Mouse (Mus musculus): ENCODE results near the gene Rasgef1a. TPM values are rescaled to one million over a fixed set of nuclear protein-coding genes. Genes with fewer than 3 reads are reported as not detected.

Rasgef1a gene
- polyA plus RNA-seq, 1 experiment from 2014 or later = 0.12 TPM

DNA sequence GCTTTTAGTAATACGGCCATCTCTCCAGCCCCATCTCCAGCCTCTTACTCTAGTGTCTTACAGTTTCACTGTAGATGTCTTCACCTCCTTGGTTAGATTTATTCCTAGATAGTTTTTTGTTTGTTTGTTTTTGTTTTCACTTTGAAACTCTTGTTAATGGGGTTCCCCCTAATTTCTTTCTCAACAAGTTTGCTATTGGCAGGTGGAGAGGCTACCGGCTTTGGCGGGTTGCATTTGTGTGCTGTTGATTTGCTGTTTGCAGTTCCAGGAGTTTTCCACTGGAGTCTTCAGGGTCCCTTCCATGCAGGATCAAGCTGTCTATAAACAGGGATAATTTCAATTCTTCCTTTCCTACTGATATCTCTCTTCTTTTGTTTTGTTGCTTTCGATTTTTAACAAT, 50.0 kb downstream of the Rasgef1a start:
- Histone ChIP-seq H3K9me3 (no peaks in the 10 kb centered on the region), H3K4me1 (peaks cover 12% of the 10 kb centered on the region), H3K9ac (no peak overlapping the region), H3K4me2 (replicated peaks) (no peak overlapping the region), H3K27ac (no peak overlapping the region), H3K4me3 (no peak overlapping the region), H3K36me3 (no peaks in the 10 kb centered on the region), H3K27me3 (peaks cover 24% of the 10 kb centered on the region)
- 90% methylated on average over 4 of the region's 4 CpGs for WGBS
- ATAC-seq (ENCODE audit: insufficient number of reproducible peaks, insufficient read depth, low FRiP score, low TSS enrichment) = no peak

GRCm38 (mm10) chr6:118063266-118063665, 52.0 kb downstream of the Rasgef1a start:
- 68% methylated on average over 5 of the region's 5 CpGs for WGBS
- no peak overlapping the region for H3K4me3 ChIP-seq
- H3K27me3 ChIP-seq = peaks cover 40% of the 10 kb centered on the region
- H3K27ac ChIP-seq = no peak overlapping the region
- ATAC-seq (ENCODE audit: insufficient number of reproducible peaks, insufficient read depth, low FRiP score, low TSS enrichment) = no peak
- peaks cover 19% of the 10 kb centered on the region for H3K4me1 ChIP-seq
- no peak overlapping the region for H3K9ac ChIP-seq
- no peaks in the 10 kb centered on the region for H3K36me3 ChIP-seq
- no peaks in the 10 kb centered on the region for H3K9me3 ChIP-seq
- no peak overlapping the region for H3K4me2 ChIP-seq (replicated peaks)

DNA sequence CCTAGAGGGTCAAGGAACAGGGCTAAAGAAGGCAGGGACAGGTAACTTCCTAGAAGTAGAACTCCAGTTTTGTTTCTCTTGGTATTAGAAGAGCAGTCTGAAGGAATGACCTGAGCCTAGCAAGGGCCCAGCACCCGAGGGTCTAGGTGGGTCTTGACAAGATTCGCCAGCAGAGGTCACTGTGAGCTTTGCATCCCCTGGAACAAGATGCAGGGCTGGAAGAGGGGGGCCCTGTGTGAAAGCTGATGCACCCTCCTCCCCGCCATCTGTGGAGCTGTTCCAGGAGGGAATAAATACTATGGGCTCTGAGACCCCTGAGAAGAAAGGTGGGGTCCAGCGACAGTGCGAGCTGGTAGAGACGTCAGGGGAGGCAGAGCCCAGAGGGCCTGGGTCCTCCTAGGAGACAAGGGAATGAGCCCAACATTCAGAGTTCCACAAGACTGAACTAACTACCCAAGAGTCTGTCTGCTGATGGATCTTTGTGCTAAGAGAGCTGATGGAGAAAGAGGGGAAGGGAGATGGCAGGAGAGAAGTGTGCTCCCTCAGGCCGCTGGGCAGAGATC, 53.8 kb downstream of the Rasgef1a start:
- H3K4me1 ChIP-seq = peaks cover 19% of the 10 kb centered on the region
- H3K9ac ChIP-seq = no peak overlapping the region
- no peak overlapping the region for H3K4me3 ChIP-seq
- no peak for ATAC-seq (ENCODE audit: insufficient number of reproducible peaks, insufficient read depth, low FRiP score, low TSS enrichment)
- H3K36me3 ChIP-seq = no peaks in the 10 kb centered on the region
- H3K27ac ChIP-seq = no peak overlapping the region
- H3K9me3 ChIP-seq = no peaks in the 10 kb centered on the region
- peak overlapping the region; percentile 80 for H3K4me2 ChIP-seq (replicated peaks)
- WGBS = 8% methylated on average over 7 of the region's 7 CpGs
- H3K27me3 ChIP-seq = peaks cover 40% of the 10 kb centered on the region

DNA sequence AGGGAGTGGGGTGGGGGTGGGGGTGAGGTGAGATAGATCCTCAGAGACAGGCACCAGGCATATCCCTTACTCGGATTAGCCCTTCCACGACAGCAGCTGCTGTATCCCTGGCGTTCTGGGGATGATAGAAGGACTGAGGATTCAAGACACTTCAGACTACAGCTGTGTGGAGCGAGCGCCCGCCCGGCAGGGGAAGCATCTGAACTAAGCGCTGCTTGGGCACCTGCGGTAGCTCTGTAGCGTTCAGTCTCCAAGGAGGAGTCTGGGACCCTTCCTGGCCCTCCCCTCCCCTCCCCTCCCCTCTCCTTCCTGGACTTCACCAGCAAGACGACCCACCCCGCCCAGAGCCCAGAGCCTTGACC, 54.6 kb downstream of the Rasgef1a start:
- peaks cover 40% of the 10 kb centered on the region for H3K27me3 ChIP-seq

GRCm38 (mm10) chr6:118066199-118067081, 55.2 kb downstream of the Rasgef1a start:
- Histone ChIP-seq H3K4me2 (replicated peaks) (peak overlapping the region; percentile 80), H3K9me3 (no peaks in the 10 kb centered on the region), H3K9ac (peak overlapping the region; percentile 19; the same call in 1 of the 2 replicates), H3K4me3 (peak overlapping the region; percentile 38), H3K27me3 (peaks cover 40% of the 10 kb centered on the region), H3K36me3 (no peaks in the 10 kb centered on the region), H3K27ac (no peak overlapping the region), H3K4me1 (peaks cover 19% of the 10 kb centered on the region)
- 2% methylated on average over 39 of the region's 40 CpGs for WGBS
- ATAC-seq (ENCODE audit: insufficient number of reproducible peaks, insufficient read depth, low FRiP score, low TSS enrichment) = no peak; the same call in 1 of the 2 replicates

More for the DNA sequence above, 54.6 kb downstream of the Rasgef1a start:
- no peak for ATAC-seq (ENCODE audit: insufficient number of reproducible peaks, insufficient read depth, low FRiP score, low TSS enrichment)
- no peaks in the 10 kb centered on the region for H3K9me3 ChIP-seq
- peak overlapping the region; percentile 80 for H3K4me2 ChIP-seq (replicated peaks)
- peaks cover 19% of the 10 kb centered on the region for H3K4me1 ChIP-seq
- H3K36me3 ChIP-seq = no peaks in the 10 kb centered on the region
- peak overlapping the region; percentile 38 for H3K4me3 ChIP-seq
- WGBS = 0% methylated on average over 6 of the region's 12 CpGs
- H3K27ac ChIP-seq = no peak overlapping the region
- peak overlapping the region; percentile 19; the same call in 1 of the 2 replicates for H3K9ac ChIP-seq

GRCm38 (mm10) chr6:118067720-118068119, 56.5 kb downstream of the Rasgef1a start:
- no peak for ATAC-seq (ENCODE audit: insufficient number of reproducible peaks, insufficient read depth, low FRiP score, low TSS enrichment)
- no peak overlapping the region for H3K4me2 ChIP-seq (replicated peaks)
- no peaks in the 10 kb centered on the region for H3K36me3 ChIP-seq
- H3K27me3 ChIP-seq = peaks cover 40% of the 10 kb centered on the region
- no peaks in the 10 kb centered on the region for H3K9me3 ChIP-seq
- no peak overlapping the region for H3K9ac ChIP-seq
- WGBS = 67% methylated on average over 7 of the region's 7 CpGs
- no peak overlapping the region for H3K27ac ChIP-seq
- H3K4me1 ChIP-seq = peaks cover 19% of the 10 kb centered on the region
- no peak overlapping the region for H3K4me3 ChIP-seq

GRCm38 (mm10) chr6:118070321-118071012, 59.2 kb downstream of the Rasgef1a start:
- Histone ChIP-seq H3K36me3 (no peaks in the 10 kb centered on the region), H3K27me3 (peaks cover 24% of the 10 kb centered on the region)
- no peak for ATAC-seq (ENCODE audit: insufficient number of reproducible peaks, insufficient read depth, low FRiP score, low TSS enrichment)

GRCm38 (mm10) chr6:118071013-118071350, 59.7 kb downstream of the Rasgef1a start:
- H3K4me2 ChIP-seq (replicated peaks) = no peak overlapping the region
- no peaks in the 10 kb centered on the region for H3K9me3 ChIP-seq
- H3K27ac ChIP-seq = no peak overlapping the region
- H3K9ac ChIP-seq = no peak overlapping the region
- no peak overlapping the region for H3K4me3 ChIP-seq
- 82% methylated on average over 4 of the region's 4 CpGs for WGBS
- ATAC-seq (ENCODE audit: insufficient number of reproducible peaks, insufficient read depth, low FRiP score, low TSS enrichment) = no peak
- H3K27me3 ChIP-seq = peaks cover 19% of the 10 kb centered on the region
- H3K4me1 ChIP-seq = peaks cover 12% of the 10 kb centered on the region
- H3K36me3 ChIP-seq = no peaks in the 10 kb centered on the region

More at GRCm38 (mm10) chr6:118070321-118071012, 59.2 kb downstream of the Rasgef1a start:
- H3K9me3 ChIP-seq = no peaks in the 10 kb centered on the region
- H3K4me1 ChIP-seq = peaks cover 17% of the 10 kb centered on the region
- no peak overlapping the region for H3K27ac ChIP-seq
- H3K4me2 ChIP-seq (replicated peaks) = no peak overlapping the region
- WGBS = 67% methylated on average over 5 of the region's 5 CpGs
- no peak overlapping the region for H3K9ac ChIP-seq
- H3K4me3 ChIP-seq = no peak overlapping the region

DNA sequence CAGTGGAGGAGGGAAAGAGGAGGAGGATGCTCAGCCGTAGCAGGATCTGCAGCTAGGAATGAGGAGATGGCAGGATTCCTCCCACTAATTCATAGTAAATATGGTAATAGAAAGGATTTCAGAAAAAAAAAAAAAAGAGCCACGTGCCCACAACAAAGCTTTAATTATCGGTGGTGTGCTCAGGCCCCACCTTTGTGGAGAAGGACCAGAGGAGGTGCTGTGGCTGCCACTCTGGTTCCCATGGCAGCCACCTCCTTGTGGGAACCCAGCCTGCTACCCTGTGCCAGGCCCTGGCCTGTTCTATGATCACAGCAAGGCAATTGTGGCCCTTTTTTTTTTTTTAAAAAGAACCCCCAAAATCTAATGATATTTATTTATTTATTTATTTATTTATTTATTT, 60.2 kb downstream of the Rasgef1a start:
- Histone ChIP-seq H3K4me2 (replicated peaks) (no peak overlapping the region), H3K36me3 (no peaks in the 10 kb centered on the region), H3K9me3 (no peaks in the 10 kb centered on the region), H3K9ac (no peak overlapping the region), H3K27ac (no peak overlapping the region), H3K27me3 (peaks cover 15% of the 10 kb centered on the region), H3K4me3 (no peak overlapping the region), H3K4me1 (peaks cover 8% of the 10 kb centered on the region)
- ATAC-seq (ENCODE audit: insufficient number of reproducible peaks, insufficient read depth, low FRiP score, low TSS enrichment) = no peak
- WGBS = 83% methylated on average over 3 of the region's 3 CpGs

DNA sequence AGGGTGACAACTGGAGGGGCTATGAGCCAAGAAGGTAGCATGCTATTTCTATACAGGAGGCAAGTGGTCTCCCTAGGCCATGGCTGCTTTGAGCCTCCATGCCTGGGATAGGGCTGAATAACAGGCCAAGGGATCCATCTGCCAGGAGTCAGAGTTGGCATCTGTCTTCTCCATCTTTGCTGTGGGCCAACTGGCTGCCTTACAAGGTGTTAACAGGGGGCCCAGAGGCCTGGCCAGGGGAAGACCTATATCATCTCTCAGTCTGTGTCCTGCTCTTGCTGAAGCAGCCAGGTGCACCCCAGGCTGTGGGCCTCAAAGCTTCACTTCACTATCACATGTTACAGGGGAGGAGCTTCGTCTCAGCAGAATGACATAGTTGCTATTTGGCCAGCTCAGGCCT, 60.9 kb downstream of the Rasgef1a start:
- ATAC-seq (ENCODE audit: insufficient number of reproducible peaks, insufficient read depth, low FRiP score, low TSS enrichment) = no peak
- H3K36me3 ChIP-seq = no peaks in the 10 kb centered on the region
- 81% methylated on average over 1 of the region's 1 CpGs for WGBS

GRCm38 (mm10) chr6:118074151-118074550, 62.9 kb downstream of the Rasgef1a start:
- H3K9me3 ChIP-seq = no peaks in the 10 kb centered on the region
- no peak overlapping the region for H3K27ac ChIP-seq
- WGBS = 36% methylated on average over 3 of the region's 3 CpGs
- no peak for ATAC-seq (ENCODE audit: insufficient number of reproducible peaks, insufficient read depth, low FRiP score, low TSS enrichment)
- no peaks in the 10 kb centered on the region for H3K36me3 ChIP-seq
- H3K9ac ChIP-seq = no peak overlapping the region
- no peak overlapping the region for H3K4me3 ChIP-seq
- H3K4me2 ChIP-seq (replicated peaks) = no peak overlapping the region
- no peaks in the 10 kb centered on the region for H3K27me3 ChIP-seq
- H3K4me1 ChIP-seq = peaks cover 3% of the 10 kb centered on the region; the same call in 1 of the 2 replicates

More for the DNA sequence above, 60.9 kb downstream of the Rasgef1a start:
- Histone ChIP-seq H3K4me3 (no peak overlapping the region), H3K27ac (no peak overlapping the region), H3K4me2 (replicated peaks) (no peak overlapping the region), H3K4me1 (peaks cover 3% of the 10 kb centered on the region; the same call in 1 of the 2 replicates), H3K9ac (no peak overlapping the region), H3K27me3 (peaks cover 7% of the 10 kb centered on the region), H3K9me3 (no peaks in the 10 kb centered on the region)

Data from embryonic facial prominence, embryonic 12.5 days (tissue).